Mouse (Mus musculus): ENCODE results near the gene Nsl1. TPM values are rescaled to one million over a fixed set of nuclear protein-coding genes. Genes with fewer than 3 reads are reported as not detected.

The Nsl1 gene
- total and polyA plus RNA-seq, 3 experiments: 0.16 to 0.20 (median 0.18) TPM

GRCm38 (mm10) chr1:191125811-191126638 lies 63.2 kb downstream of the Nsl1 start:
- Histone ChIP-seq H3K27me3 (ENCODE audit: control insufficient read depth, insufficient read depth, low read length) (no peaks in the 10 kb centered on the region), H3K79me2 (replicated peaks; ENCODE audit: control insufficient read depth, insufficient read depth, low read length) (no peaks in the 10 kb centered on the region), H3K36me3 (ENCODE audit: control insufficient read depth, insufficient read depth, low read length) (no peaks in the 10 kb centered on the region), H3K4me1 (ENCODE audit: control insufficient read depth, insufficient read depth, low read length) (peaks cover 2% of the 10 kb centered on the region), H3K27ac (no peak overlapping the region), H3K4me3 (peak overlapping the region; percentile 29; the same call in 1 of the 2 replicates), H3K9ac (ENCODE audit: low read depth, low read length) (peak overlapping the region; percentile 58)
- peak; percentile 85 for TF ChIP-seq CTCF (IDR thresholded peaks at IDR 0.05)
- TF ChIP-seq EP300 (IDR thresholded peaks at IDR 0.05; ENCODE audit: insufficient read depth, low read depth, low read length): no peak
- intact Hi-C loops (cut with DNase I): loop anchor here (1.0 kb wide), 1 partner anchor 182 kb away; no protein-coding TSS in a partner anchor
- WGBS: 13% methylated on average over 38 of the region's 38 CpGs
- DNase-seq: peak; percentile 78 to 82

- Histone ChIP-seq H3K4me3 (no peak overlapping the region), H3K9ac (ENCODE audit: low read depth, low read length) (no peak overlapping the region), H3K79me2 (replicated peaks; ENCODE audit: control insufficient read depth, insufficient read depth, low read length) (no peaks in the 10 kb centered on the region), H3K36me3 (ENCODE audit: control insufficient read depth, insufficient read depth, low read length) (no peaks in the 10 kb centered on the region), H3K4me1 (ENCODE audit: control insufficient read depth, insufficient read depth, low read length) (no peaks in the 10 kb centered on the region), H3K27me3 (ENCODE audit: control insufficient read depth, insufficient read depth, low read length) (no peaks in the 10 kb centered on the region), H3K27ac (no peak overlapping the region)
- WGBS: 92% methylated on average over 2 of the region's 2 CpGs
- DNase-seq: no peak
- intact Hi-C loops (cut with DNase I): no loop called here
- TF ChIP-seq POLR2A (IDR thresholded peaks at IDR 0.05; ENCODE audit: insufficient read depth, low read depth, low read length) (no peak), EP300 (IDR thresholded peaks at IDR 0.05; ENCODE audit: insufficient read depth, low read depth, low read length) (no peak), CTCF (IDR thresholded peaks at IDR 0.05) (no peak)
Measured at GRCm38 (mm10) chr1:191131692-191132091, 68.9 kb downstream of the Nsl1 start.

GRCm38 (mm10) chr1:191132240-191132639 lies 69.4 kb downstream of the Nsl1 start:
- no peak for DNase-seq
- H3K9ac ChIP-seq (ENCODE audit: low read depth, low read length): no peak overlapping the region
- no peaks in the 10 kb centered on the region for H3K79me2 ChIP-seq (replicated peaks; ENCODE audit: control insufficient read depth, insufficient read depth, low read length)
- no peak overlapping the region for H3K27ac ChIP-seq
- intact Hi-C loops (cut with DNase I): no loop called here
- H3K27me3 ChIP-seq (ENCODE audit: control insufficient read depth, insufficient read depth, low read length): no peaks in the 10 kb centered on the region
- no peaks in the 10 kb centered on the region for H3K36me3 ChIP-seq (ENCODE audit: control insufficient read depth, insufficient read depth, low read length)
- WGBS: 72% methylated on average over 5 of the region's 5 CpGs
- no peak for TF ChIP-seq EP300 (IDR thresholded peaks at IDR 0.05; ENCODE audit: insufficient read depth, low read depth, low read length)
- TF ChIP-seq POLR2A (IDR thresholded peaks at IDR 0.05; ENCODE audit: insufficient read depth, low read depth, low read length): no peak
- TF ChIP-seq CTCF (IDR thresholded peaks at IDR 0.05): no peak
- no peaks in the 10 kb centered on the region for H3K4me1 ChIP-seq (ENCODE audit: control insufficient read depth, insufficient read depth, low read length)
- no peak overlapping the region for H3K4me3 ChIP-seq

GRCm38 (mm10) chr1:191132934-191133333 lies 70.1 kb downstream of the Nsl1 start:
- intact Hi-C loops (cut with DNase I): no loop called here
- H3K36me3 ChIP-seq (ENCODE audit: control insufficient read depth, insufficient read depth, low read length): no peaks in the 10 kb centered on the region
- H3K4me3 ChIP-seq: no peak overlapping the region
- no peak for DNase-seq
- no peaks in the 10 kb centered on the region for H3K4me1 ChIP-seq (ENCODE audit: control insufficient read depth, insufficient read depth, low read length)
- H3K27me3 ChIP-seq (ENCODE audit: control insufficient read depth, insufficient read depth, low read length): no peaks in the 10 kb centered on the region
- no peaks in the 10 kb centered on the region for H3K79me2 ChIP-seq (replicated peaks; ENCODE audit: control insufficient read depth, insufficient read depth, low read length)
- no peak for TF ChIP-seq CTCF (IDR thresholded peaks at IDR 0.05)
- no peak for TF ChIP-seq POLR2A (IDR thresholded peaks at IDR 0.05; ENCODE audit: insufficient read depth, low read depth, low read length)
- TF ChIP-seq EP300 (IDR thresholded peaks at IDR 0.05; ENCODE audit: insufficient read depth, low read depth, low read length): no peak
- WGBS: 35% methylated on average over 5 of the region's 5 CpGs
- no peak overlapping the region for H3K27ac ChIP-seq
- H3K9ac ChIP-seq (ENCODE audit: low read depth, low read length): no peak overlapping the region

GRCm38 (mm10) chr1:191135406-191135805 lies 72.6 kb downstream of the Nsl1 start:
- no peak for TF ChIP-seq CTCF (IDR thresholded peaks at IDR 0.05)
- no peak for TF ChIP-seq EP300 (IDR thresholded peaks at IDR 0.05; ENCODE audit: insufficient read depth, low read depth, low read length)
- no peak for TF ChIP-seq POLR2A (IDR thresholded peaks at IDR 0.05; ENCODE audit: insufficient read depth, low read depth, low read length)
- no peaks in the 10 kb centered on the region for H3K79me2 ChIP-seq (replicated peaks; ENCODE audit: control insufficient read depth, insufficient read depth, low read length)
- no peaks in the 10 kb centered on the region for H3K27me3 ChIP-seq (ENCODE audit: control insufficient read depth, insufficient read depth, low read length)
- no peaks in the 10 kb centered on the region for H3K4me1 ChIP-seq (ENCODE audit: control insufficient read depth, insufficient read depth, low read length)
- no peak overlapping the region for H3K4me3 ChIP-seq
- H3K9ac ChIP-seq (ENCODE audit: low read depth, low read length): no peak overlapping the region
- no peak overlapping the region for H3K27ac ChIP-seq
- H3K36me3 ChIP-seq (ENCODE audit: control insufficient read depth, insufficient read depth, low read length): no peaks in the 10 kb centered on the region
- intact Hi-C loops (cut with DNase I): no loop called here
- DNase-seq: no peak
- 71% methylated on average over 4 of the region's 4 CpGs for WGBS

Other genes with a start within 250 kb of the Nsl1 start
- gene Rps6kc1, start 151.2 kb upstream of the Nsl1 start, total RNA-seq (2021): 10 to 100 TPM; 15.6 to 18.9 TPM
- 6.9 and 9.3 TPM in 2 replicates for gene Rps6kc1, start 151.2 kb upstream of the Nsl1 start, polyA plus RNA-seq (2012; rRNA removed)
- 10 to 100 TPM; 27.7 to 28.0 TPM for gene Angel2, start 137.9 kb upstream of the Nsl1 start, total RNA-seq (2021)
- gene Angel2, start 137.9 kb upstream of the Nsl1 start, polyA plus RNA-seq (2012; rRNA removed): 18.5 and 23.8 TPM in 2 replicates
- gene Vash2, start 83.7 kb upstream of the Nsl1 start, total RNA-seq (2021): under 1 TPM; 0.31 to 0.41 TPM
- 0.27 and 0.50 TPM in 2 replicates for gene Vash2, start 83.7 kb upstream of the Nsl1 start, polyA plus RNA-seq (2012; rRNA removed)
- 1 to 10 TPM; 4.2 to 4.7 TPM for gene Flvcr1, start 36.9 kb upstream of the Nsl1 start, total RNA-seq (2021)
- 4.6 and 6.6 TPM in 2 replicates for gene Flvcr1, start 36.9 kb upstream of the Nsl1 start, polyA plus RNA-seq (2012; rRNA removed)
- not detected for gene Spata45, start 26.4 kb upstream of the Nsl1 start, total RNA-seq (2021)
- gene Spata45, start 26.4 kb upstream of the Nsl1 start, polyA plus RNA-seq (2012; rRNA removed): not detected in 2 replicates
- 10 to 100 TPM; 14.3 to 14.6 TPM for gene Tatdn3, start 80 bp upstream of the Nsl1 start, total RNA-seq (2021)
- 11.9 and 25.6 TPM in 2 replicates for gene Tatdn3, start 80 bp upstream of the Nsl1 start, polyA plus RNA-seq (2012; rRNA removed)
- under 1 TPM in 1 of 2 experiments, not detected in 1; 0.60 TPM for gene Batf3, start 34.8 kb downstream of the Nsl1 start, total RNA-seq (2021)
- 1.3 and 1.8 TPM in 2 replicates for gene Batf3, start 34.8 kb downstream of the Nsl1 start, polyA plus RNA-seq (2012; rRNA removed)
- gene Fam71a, start 101.8 kb downstream of the Nsl1 start, total RNA-seq (2021): not detected
- gene Fam71a, start 101.8 kb downstream of the Nsl1 start, polyA plus RNA-seq (2012; rRNA removed): not detected in 2 replicates
- 10 to 100 TPM; 11.0 to 11.5 TPM for gene Atf3, start 155.0 kb downstream of the Nsl1 start, total RNA-seq (2021)
- 3.6 and 7.1 TPM in 2 replicates for gene Atf3, start 155.0 kb downstream of the Nsl1 start, polyA plus RNA-seq (2012; rRNA removed)

Data from heart, adult 2 months (tissue).